Mouse (Mus musculus): ENCODE measurements around the gene Ms4a10. TPM values are rescaled to one million over a fixed set of nuclear protein-coding genes. Genes with fewer than 3 reads are reported as not detected.

Gene Ms4a10
- total RNA-seq, 1 experiment from 2014 or later = 8.0 TPM

DNA sequence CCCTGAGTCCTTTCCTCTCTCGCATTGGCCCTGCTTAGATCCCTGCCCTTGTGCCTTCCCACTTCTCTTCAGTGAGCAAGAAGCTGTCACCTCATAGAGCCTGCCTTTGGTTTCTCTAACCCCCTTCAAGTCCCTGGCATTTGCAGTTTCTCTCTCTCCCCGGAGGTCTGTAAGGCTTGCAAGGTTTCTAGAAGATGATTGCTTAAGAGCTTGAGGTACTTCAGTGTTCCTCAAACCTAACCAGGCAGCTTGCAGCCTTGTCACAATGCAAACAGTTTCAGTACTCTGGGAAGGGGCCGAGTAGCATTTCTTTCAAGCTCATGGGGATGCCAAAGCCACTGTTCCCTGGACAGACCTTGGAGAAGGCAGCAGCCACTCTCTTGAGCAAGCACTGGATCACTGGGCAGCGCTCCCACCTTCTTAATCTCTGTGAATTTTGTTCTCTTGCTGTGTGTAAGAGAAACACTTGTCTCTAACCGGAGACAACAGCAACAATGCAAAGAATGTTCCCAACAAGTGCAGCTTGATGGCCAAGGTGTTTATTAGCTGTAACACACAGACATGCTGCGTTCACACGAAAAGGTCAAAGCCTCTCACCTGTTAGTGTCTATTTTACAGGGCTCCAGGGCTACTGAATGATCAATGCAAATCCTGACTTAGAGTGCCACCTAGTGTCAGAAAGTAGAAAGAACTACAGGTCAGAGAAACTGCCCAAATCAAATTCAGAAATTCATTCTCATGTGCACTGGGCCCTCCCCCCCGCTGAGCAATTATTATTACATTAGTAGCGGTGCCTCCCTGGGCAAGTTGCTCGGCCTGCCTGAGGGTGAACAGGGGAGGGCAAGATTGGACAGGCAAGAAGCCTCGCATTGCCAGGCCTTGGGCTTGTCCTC lies 15.1 kb downstream of the Ms4a10 start:
- peak; percentile 57 for DNase-seq

DNA sequence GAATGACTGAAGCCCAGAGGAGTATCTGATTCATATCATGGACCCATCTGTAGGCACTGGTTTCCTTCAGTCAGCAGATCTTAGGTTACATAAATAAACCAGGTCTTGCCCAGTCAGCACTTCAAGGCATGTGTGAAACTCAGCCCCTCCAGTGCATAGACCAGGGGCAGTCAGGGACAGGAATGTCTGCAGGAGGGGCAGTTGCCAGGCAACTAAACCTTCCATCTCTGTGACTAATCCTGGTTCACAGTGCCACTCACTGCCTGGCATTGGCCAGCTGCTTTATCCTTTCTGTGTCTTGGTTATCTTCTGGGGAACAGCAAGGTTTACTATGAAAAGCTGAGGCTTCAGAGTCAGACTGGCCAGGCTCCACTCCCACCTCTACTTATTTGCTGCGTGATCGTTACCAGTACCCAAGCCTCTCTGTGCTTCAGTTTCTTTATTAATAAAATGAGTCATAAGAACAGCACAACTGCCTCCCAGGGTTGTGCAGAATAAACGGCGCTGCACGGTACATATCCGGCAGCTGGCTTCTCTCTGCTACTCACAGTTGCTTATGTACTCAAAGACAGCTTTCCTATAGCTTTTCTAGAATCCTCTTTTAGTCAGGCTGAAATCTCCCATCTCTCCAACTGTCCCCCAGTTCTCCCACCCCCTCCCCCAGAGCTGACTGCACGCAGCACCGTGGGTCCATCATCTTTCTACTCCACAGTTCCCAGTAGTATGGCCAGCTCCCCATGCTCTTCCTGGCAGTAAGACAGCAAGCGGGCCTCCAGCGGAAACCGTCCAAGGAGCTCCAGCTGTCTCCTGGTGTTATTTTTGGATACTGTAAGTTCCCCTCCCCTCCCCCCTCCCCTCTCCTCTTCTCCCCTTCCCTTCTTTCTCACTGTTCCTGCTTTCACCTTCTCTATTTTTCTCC lies 22.2 kb downstream of the Ms4a10 start:
- peak; percentile 52 for DNase-seq

DNA sequence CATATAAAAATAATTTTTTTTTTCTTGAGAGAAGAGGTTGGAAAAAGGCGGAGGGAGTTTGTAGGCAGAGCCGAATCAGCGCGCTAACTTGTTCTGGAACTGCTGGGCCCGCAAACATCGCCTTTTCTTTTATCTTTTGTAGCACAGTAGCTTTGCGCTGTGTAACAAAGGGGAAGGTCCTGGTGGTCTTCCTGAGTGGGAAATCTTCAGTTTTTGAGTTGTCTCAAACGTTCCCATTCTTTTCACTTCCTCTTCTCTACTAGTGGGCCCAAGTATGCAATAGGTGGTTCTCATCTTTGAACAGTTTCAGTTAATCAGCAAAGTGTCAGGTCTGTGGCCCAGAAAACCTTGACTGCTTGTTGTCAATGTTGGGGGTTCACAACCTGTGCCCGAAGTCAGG lies 24.9 kb downstream of the Ms4a10 start:
- no peak for DNase-seq

DNA sequence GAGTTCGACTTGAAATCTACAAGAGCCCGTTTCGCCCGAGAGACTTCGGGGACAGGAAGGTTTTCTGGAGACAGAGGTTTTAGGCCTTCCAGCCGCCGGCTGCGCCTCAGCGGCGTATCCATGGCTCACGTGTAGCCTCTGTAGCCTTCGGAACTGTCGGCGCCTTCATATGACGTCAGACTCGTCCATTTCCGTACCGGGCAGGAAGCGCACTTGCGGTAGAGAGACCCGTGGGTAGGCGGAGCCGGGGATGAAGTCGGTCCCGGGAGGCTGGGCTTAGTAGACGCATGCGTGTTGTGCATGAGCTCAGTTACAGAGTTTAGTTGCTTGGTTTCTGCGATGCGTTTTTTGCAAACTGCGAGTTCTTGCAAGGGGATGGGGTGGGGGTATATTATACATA lies 25.4 kb downstream of the Ms4a10 start, which contains the start of gene Ccdc86:
Gene Ccdc86, minus strand, starts transcription at position 155 of the 400 bp plus-strand sequence.
- peak; percentile 98 for DNase-seq

DNA sequence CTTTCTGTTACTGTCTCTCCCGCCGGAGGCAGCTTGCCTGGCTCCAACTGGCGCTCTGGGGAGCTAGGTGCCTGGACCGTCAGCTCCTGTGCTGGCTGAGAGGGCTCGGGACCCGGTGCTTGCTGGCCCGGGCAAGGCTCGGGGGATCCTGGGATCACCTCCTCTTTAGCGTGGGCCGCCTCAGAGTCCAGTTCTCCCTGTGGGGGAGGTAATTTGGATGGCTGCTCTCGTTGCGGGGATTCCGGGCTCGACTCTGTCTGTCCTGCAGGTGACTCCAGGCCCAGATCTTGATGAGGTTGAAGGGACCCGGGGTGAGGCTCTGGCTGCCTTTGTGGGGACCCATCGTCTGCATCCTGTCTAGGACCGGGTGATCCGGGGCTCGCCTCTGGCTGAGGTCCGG lies 26.1 kb downstream of the Ms4a10 start:
- peak; percentile 44 for DNase-seq

DNA sequence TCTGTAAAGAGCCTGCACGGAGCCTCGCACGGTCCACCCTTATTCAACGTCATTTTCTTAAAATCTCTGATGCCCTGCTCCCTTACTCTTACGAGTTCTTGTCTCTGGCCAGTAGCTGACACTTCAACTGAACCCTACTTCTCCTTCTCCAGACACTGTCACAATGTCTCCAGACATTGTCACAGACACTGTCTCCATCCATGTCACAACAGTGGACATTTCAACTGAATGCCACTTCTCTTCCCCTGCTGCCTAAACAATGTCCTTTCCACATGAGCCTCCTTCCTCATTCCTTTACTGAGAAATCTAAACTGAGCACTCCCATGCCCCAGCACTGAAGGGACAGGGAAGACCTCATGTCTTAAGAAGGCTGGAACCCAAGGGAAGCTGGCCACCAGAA lies 27.3 kb downstream of the Ms4a10 start:
- no peak for DNase-seq

DNA sequence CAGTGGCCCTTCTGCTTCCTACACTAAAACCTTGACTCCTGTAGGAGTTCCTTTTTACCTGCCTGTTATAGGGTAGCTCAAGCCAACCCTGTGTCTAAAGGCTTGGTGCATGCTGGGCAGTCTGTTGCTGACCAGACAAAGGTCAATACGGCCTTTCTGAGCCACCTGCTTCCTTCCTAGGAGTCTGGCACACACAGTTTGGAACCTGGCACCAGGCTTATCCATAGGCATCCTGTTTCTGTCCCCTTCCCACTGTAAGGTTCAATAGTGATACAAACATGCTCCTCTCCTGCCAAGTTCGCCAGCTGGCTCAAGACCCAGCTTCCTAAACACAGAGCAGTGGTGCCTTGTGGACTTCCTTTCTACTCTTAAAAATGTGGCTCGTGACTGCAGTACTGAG lies 28.0 kb downstream of the Ms4a10 start:
- DNase-seq = no peak

DNA sequence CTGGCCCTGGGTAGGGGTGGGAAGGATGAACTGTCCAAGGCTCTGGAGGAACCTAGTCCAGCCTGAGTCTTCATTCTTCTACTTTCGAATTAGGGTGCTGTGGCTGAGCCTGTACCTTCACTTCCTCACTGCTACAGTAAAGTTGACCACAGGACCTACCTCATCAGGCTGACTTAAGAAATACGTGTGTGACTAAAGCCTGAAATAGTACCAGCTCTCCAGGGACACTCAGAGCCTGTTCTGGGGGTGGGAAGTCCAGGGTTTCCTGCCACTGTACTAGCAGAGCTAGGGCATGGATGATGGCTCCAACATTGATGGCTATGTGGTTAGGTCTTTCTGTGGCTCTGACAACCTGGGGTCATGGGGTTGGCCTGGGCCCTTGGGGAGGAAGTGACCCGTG lies 30.5 kb downstream of the Ms4a10 start:
- DNase-seq = no peak

DNA sequence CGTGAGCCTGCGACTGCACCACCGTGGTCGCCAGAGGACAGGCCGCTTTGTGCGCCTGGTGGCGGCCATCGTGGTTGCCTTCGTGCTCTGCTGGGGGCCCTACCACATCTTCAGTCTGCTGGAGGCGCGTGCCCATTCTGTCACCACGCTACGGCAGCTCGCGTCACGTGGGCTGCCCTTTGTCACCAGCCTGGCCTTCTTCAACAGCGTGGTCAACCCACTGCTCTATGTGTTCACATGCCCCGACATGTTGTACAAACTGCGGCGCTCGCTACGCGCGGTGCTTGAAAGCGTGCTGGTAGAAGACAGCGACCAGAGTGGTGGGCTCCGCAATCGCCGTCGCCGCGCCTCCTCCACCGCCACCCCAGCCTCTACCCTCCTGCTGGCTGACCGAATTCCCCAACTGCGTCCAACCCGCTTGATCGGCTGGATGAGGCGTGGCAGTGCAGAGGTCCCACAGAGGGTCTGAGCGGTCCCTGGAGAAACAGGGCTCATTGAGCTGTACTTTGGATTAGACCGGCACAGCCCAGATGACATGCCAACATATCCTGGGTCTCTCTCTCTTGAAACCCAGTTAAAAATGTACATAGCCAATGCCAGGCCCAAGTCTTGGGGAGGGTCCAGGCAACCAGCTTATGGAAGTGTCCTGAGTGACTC lies 33.5 kb downstream of the Ms4a10 start:
- peak; percentile 24 for DNase-seq

DNA sequence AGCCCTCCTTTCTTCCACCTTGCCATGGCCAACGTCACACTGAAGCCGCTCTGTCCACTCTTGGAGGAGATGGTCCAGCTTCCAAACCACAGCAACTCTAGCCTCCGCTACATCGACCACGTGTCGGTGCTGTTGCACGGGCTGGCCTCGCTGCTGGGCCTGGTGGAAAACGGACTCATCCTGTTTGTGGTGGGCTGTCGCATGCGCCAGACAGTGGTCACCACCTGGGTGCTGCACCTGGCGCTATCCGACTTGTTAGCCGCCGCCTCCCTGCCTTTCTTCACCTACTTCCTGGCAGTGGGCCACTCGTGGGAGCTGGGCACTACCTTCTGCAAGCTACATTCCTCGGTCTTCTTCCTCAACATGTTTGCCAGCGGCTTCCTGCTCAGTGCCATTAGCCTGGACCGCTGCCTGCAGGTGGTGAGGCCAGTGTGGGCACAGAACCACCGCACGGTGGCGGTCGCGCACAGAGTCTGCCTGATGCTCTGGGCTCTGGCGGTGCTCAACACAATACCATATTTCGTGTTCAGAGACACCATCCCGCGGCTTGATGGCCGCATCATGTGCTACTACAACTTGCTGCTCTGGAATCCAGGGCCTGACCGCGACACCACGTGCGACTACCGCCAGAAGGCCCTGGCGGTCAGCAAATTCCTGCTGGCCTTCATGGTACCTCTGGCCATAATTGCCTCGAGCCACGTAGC lies 34.2 kb downstream of the Ms4a10 start:
- peak; percentile 85 for DNase-seq

DNA sequence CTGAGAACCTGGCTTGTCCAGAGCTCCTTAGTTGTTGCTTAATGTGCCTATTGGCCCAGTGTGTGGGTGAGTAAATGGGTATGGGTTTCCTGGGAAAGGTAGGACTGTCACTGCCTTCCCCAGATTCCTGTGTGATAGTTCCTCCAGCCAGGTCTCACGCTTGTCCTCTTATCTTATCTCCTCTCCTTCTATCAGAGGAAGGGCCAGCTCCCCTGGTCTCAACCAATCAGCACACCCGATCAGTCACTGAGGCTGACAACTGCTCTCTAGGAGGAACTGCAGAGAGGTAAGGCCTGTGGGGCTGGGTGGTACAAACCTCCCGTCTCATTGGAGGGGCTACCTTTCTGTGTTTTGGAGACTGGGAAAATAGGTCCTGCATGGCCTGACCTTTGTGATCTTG lies 35.7 kb downstream of the Ms4a10 start:
- no peak for DNase-seq

DNA sequence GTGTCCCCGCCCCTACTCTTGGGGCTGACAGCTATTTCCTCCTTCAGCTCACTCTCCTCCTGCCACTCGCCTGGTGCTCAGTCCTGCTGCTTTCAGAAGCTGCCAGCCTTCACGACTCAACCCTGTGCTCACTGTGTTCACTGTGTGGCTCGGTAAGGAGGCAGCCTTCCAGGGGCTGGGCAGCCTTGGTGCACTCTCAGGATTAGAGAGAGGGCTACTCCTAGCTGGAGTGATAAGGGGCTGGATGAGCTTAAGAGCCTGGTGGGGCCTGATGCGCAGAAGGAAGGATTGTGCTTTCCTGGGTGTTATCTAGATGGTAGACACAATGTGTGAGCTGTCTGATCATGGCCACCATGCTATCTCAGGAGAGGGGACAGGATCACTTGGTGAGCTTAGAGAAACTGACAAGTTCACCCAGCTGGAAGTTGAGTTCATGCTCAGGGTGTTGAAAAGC lies 37.3 kb downstream of the Ms4a10 start, which contains the start of gene Ptgdr2:
Gene Ptgdr2, plus strand, starts transcription at position 51 of the 454 bp plus-strand sequence.
- DNase-seq = no peak

DNA sequence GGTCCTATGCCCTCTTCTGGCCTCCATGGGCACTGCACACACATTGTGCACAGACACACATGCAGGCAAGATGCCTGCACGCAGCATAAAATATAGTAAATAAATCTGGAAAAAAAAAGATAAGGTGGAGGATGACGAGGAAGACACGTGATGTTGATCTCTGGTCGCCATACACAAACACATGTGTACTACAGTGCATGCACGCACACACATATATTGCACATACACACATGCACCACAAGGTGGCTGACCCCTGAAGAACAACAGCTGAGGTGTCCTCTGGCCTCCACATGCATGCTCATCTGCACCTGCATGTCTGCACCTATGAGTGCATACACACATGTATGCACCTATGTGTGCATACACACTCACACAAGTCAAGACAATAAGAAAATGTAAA lies 38.4 kb downstream of the Ms4a10 start:
- no peak for DNase-seq

DNA sequence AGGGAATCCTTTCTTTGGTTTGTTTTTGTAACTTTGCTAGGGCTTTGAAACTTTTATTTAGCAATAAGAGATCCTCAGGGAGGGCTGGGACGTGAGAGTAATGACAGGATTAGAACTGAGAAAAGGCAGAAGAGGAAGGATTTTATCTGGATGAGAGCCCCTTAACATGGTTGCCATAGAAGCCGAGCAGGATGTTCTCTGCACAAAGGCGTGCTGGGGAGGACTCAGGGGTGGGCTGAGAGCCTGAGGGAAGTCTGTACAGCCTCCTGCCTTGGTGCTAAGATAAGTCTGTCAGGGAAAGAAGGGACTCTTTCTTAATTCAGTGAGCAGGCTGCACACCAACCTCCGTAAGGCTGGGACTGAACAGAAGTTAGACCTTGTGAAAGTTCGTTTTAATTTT lies 39.4 kb downstream of the Ms4a10 start:
- no peak for DNase-seq

DNA sequence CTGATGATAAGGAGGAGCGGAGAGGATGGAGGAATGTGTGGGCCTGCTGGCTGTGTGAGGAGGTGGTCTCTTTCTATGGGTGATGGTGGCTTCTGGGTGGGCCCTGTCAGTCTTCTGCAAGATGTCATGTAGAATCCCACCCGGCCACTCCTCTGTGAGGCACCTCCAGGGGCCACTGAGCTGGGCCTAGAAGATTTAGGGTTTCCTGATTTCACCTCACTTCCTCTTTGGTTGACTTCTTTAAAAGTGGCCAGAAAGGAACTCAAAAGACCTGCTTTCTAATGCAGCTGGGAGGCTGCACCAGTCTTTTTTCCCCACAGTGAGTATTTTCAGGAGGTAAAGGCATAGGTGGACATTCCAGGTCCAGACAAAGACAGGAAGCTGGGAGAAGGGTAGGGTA lies 43.8 kb downstream of the Ms4a10 start:
- DNase-seq = no peak

DNA sequence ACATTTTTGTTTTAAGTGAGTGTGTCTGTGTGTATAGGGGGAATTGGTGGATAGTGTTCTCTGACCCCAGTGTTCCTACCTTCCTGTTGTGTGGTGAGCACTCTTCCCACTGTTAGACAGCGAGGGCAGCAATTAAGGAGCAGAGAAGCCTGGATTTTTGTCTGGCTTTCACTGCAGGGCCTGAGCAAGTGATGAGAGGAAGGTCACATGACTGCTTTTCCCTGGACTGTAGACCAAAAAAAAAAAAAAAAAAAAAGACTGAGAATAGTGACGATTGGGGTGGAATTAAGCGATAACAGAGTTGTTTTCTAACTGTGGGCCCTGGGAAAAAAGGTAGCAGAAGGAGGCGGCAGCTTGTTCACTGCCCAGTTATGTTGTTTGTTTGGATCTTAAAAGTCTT lies 47.8 kb downstream of the Ms4a10 start:
- DNase-seq = no peak

DNA sequence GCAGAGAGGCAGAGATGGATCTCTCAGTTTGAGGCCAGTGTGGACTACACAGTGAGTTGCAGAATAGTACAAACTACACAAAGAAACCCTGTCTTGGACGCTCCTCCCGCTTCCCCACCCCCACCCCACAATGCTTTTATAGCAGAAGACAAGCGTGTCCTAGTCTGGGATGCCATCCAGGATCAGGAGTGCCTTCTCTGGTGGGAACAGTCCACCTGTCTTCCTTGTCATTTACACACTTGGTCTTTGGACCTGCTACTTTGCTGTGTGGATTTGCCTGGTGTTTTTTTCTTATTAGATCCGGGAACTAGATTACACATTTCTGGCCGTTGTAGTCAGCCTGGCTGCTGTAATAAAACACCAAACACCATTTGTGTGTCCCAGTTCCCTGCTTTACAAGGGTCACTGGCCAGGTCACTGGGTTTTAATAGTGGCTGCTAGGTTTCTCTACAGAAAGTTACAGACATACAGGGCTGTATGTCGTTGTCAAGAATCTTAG lies 48.3 kb downstream of the Ms4a10 start:
- no peak for DNase-seq

DNA sequence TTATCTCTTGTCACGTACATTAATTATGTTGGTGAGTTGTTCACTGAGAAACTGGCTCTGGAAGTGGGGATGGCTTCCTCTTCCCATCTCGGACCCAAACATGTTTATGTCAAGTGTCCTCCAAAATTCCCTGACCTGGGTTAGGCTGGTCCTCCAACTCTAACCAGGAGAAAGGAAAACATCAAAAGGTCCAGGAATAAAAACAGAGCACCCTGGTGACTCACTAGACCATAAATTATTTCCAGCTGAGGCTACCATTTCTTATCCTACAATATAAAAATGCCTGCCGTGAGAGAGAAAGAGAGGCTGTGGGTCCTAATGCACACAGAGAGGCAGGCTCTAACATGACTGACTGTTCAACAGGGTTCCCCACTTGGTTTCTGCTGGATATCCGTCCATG lies 50.2 kb downstream of the Ms4a10 start:
- DNase-seq = no peak

DNA sequence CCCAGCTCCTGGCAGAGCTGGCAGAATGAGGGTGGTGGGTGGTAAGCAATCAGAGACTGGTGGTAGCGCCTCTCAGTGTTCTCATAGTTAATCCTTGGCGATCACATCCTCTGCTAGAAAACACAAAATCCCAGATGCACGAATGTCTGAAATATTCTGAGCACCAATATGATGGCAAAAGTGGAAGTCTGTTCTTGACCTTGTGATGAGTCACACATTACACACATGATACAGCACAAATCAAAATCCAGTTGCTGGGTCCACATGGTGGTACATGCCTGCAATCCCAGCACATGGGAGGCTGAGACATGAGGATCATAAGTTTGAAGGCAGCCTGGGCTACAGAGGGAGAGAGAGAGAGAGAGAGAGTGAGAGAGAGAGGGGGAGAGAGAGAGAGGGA lies 53.4 kb downstream of the Ms4a10 start:
- DNase-seq = no peak

DNA sequence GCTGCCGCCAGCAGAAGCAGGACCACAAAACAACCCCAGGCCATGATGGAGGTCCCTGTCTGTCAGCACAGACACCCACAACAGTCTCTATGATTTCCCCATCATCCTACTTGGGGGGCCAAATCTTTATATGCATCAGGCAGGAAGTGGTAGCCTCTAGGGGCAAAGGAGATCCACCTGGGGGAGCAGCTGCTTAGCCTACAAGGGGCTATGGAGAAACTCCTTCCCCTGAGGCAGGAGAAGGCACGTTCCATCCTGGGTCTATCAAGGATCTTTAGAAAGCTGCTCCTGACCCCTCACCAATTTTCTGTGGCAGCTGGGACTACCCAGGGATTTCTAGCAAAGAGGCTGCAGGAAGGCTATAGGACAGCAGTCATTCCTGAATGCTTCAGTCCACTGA lies 53.9 kb downstream of the Ms4a10 start, which contains the start of gene Zp1:
Gene Zp1, minus strand, starts transcription at position 101 of the 400 bp plus-strand sequence.
- DNase-seq = no peak

DNA sequence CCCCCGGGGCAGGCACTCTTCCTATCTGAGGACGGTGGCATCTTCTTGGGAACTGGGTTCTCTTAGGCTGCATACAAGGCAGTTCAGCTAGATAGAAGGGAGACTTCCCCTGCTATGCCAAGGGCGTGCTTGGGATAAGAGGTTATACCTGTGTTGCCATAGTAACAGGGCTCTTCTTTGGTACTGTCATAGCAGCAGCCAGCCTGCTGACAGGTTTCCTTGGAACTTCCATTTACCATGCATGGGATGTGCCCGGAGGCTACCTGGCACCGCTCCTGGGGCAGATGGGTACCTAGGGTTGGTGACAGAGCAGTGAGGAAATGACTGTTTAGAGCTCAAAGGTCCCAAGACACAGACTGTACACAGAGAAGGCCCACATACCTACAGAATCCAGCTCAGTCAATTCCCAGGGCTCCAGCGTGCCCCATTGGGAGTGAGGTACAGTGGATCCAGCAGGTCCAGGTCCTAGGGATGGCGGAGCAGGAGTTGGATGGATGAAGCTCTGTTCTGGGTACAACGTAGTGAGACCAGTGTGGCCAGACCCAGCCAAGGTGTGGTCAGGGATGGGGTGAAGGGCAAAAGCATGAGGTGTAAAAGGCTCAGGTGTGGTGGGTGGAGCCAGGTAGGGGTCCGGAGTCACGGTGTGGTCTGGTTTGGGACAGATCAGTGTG lies 56.0 kb downstream of the Ms4a10 start:
- DNase-seq = no peak

All from adrenal gland, postnatal 14 days (tissue).